Mouse (Mus musculus): Measurements from ENCODE around the gene Safb2.

GRCm38 (mm10) chr17:56615792-56616191 is 31.4 kb upstream of the Safb2 start:
- no peak for TF ChIP-seq CTCF (IDR thresholded peaks at IDR 0.05; ENCODE audit: insufficient read depth, low read length)
- TF ChIP-seq POLR2A (IDR thresholded peaks at IDR 0.05; ENCODE audit: borderline replicate concordance, extremely low read depth, low read depth, low read length): no peak
